ENCODE assay signal across 8 mouse cellular contexts in the genomic region with DNA sequence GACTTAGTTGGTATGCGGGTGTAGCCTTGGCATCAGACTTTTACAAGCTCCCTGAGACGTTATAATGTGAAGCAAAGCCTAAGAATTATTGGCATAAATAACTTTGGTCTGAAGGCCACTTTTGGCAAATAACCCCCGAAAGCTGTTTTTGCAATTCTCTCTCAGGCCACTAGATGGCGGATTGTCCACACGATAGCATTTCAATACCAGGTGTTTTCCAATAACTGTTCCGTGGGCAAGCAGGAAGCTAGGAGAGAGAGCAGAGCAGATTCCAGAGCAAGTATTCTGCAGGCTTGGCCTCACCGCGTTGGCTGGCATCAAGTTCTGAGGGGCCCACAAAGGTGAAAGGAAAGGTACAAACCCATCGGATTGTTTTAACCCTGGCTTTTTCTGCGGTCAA. TPM values are rescaled to one million over a fixed set of nuclear protein-coding genes. Genes with fewer than 3 reads are reported as not detected.
DNase-seq lines count a peak whose midpoint lies in the region; ATAC-seq lines count a peak whose summit lies in the region.

No protein-coding gene starts in this region.

- H3K4me2 ChIP-seq in forebrain, embryonic 16.5 days (ENCODE audit: low read length): no peak overlapping the region
- no peak overlapping the region for H3K4me2 ChIP-seq in hindbrain, embryonic 11.5 days (replicated peaks; ENCODE audit: low read depth, low read length)

- no peaks in the 10 kb centered on the region for H3K36me3 ChIP-seq in forebrain, embryonic 16.5 days (ENCODE audit: control insufficient read depth, insufficient read depth)
- no peaks in the 10 kb centered on the region for H3K36me3 ChIP-seq in hindbrain, embryonic 11.5 days (ENCODE audit: control insufficient read depth, insufficient read depth, low read length)

- peak; percentile 74 for ATAC-seq in cerebellum, adult (ENCODE audit: insufficient number of reproducible peaks, low FRiP score, low TSS enrichment)
- peak; percentile 59 for ATAC-seq in forebrain, embryonic 16.5 days
- no peak for ATAC-seq in hindbrain, embryonic 11.5 days (ENCODE audit: low FRiP score)
- no peak for ATAC-seq in monocyte, adult 5-6 weeks (replicated peaks; ENCODE audit: insufficient number of reproducible peaks, low FRiP score, low TSS enrichment, poor library complexity, severe bottlenecking)

- H3K27me3 ChIP-seq in forebrain, embryonic 16.5 days (replicated peaks; ENCODE audit: control insufficient read depth, insufficient read depth, low read length): no peaks in the 10 kb centered on the region; the same call in 1 of the 2 replicates
- no peaks in the 10 kb centered on the region for H3K27me3 ChIP-seq in hindbrain, embryonic 11.5 days (ENCODE audit: control insufficient read depth, insufficient read depth, low read length)

- no peak overlapping the region for H3K9ac ChIP-seq in forebrain, embryonic 16.5 days (replicated peaks; ENCODE audit: low read depth, low read length)
- H3K9ac ChIP-seq in hindbrain, embryonic 11.5 days (ENCODE audit: low read depth, low read length): no peak overlapping the region

- H3K9me3 ChIP-seq in forebrain, embryonic 16.5 days (ENCODE audit: control insufficient read depth, low read length): no peaks in the 10 kb centered on the region
- no peaks in the 10 kb centered on the region for H3K9me3 ChIP-seq in hindbrain, embryonic 11.5 days (ENCODE audit: control insufficient read depth, low read length)

- H3K4me1 ChIP-seq in forebrain, embryonic 16.5 days (replicated peaks; ENCODE audit: control insufficient read depth, insufficient read depth, low read length): no peaks in the 10 kb centered on the region; the same call in 1 of the 2 replicates
- no peaks in the 10 kb centered on the region for H3K4me1 ChIP-seq in hindbrain, embryonic 11.5 days (replicated peaks; ENCODE audit: control insufficient read depth, insufficient read depth, low read length)

- no peak overlapping the region for H3K27ac ChIP-seq in forebrain, embryonic 16.5 days (ENCODE audit: low read length)
- no peak overlapping the region for H3K27ac ChIP-seq in hindbrain, embryonic 11.5 days (ENCODE audit: low read depth, low read length)

- 14% methylated on average over 10 of the region's 10 CpGs for WGBS in forebrain, embryonic 16.5 days
- 16% methylated on average over 10 of the region's 10 CpGs for WGBS in hindbrain, embryonic 11.5 days

- peak; percentile 79 for DNase-seq in Muller cell, postnatal 12 days (ENCODE audit: inconsistent ontology term)
- DNase-seq in hindbrain, embryonic 11.5 days (ENCODE audit: low spot score): peak; percentile 83
- DNase-seq in layer of hippocampus, adult 9-11 months: peak; percentile 50
- DNase-seq in lung, postnatal 14 days: peak; percentile 77
- peak; percentile 80 to 84 for DNase-seq in right cerebral cortex, adult 2 months (ENCODE audit: low spot score in 2 of 2)

- no peak overlapping the region for H3K4me3 ChIP-seq in forebrain, embryonic 16.5 days (replicated peaks; ENCODE audit: low read length)
- H3K4me3 ChIP-seq in hindbrain, embryonic 11.5 days (ENCODE audit: low read depth, low read length): no peak overlapping the region

RNA-seq across cellular contexts. Expression of a gene that starts 29.2 kb away (rescaled TPM):
- polyA plus RNA-seq in forebrain, embryonic 16.5 days (2015; fragmentation: Nextera tagmentation; extraction: Ambion mirVana): 5.1 and 5.7 TPM in 2 replicates
- 2.3 and 2.4 TPM in 2 replicates for polyA plus RNA-seq in hindbrain, embryonic 11.5 days (2014; fragmentation: Nextera tagmentation; extraction: Ambion mirVana)
- total RNA-seq in monocyte, adult 5-6 weeks (2017): 0.53 TPM in 1 of 3 replicates, not detected in the others

Comparison
In these comparisons a context has a peak if more than half of its experiments do, and no peak if none do; other contexts are left out.
1. ATAC-seq: peak in cerebellum, adult (single experiment) and forebrain, embryonic 16.5 days (single experiment); none in hindbrain, embryonic 11.5 days (single experiment) and monocyte, adult 5-6 weeks (single experiment).
2. Peak in every context shown above with its lines, with median percentiles within 50 percentile points of each other: DNase-seq.